8 mouse cellular contexts compared by ENCODE assay signal in genomic region chr11:116221931-116222739, GRCm38 (mm10). TPM values are rescaled to one million over a fixed set of nuclear protein-coding genes. Genes with fewer than 3 reads are reported as not detected.
DNase-seq lines count a peak whose midpoint lies in the region; ATAC-seq lines count a peak whose summit lies in the region.

No protein-coding gene starts in this region.

- H3K36me3 ChIP-seq in megakaryocyte, embryonic 14.5 days (replicated peaks; ENCODE audit: low read length), result no peaks in the 10 kb centered on the region
- H3K36me3 ChIP-seq in forebrain, embryonic 10.5 days (replicated peaks), result peaks cover 8% of the 10 kb centered on the region
- no peaks in the 10 kb centered on the region for H3K36me3 ChIP-seq in hindbrain, embryonic 15.5 days
- no peaks in the 10 kb centered on the region for H3K36me3 ChIP-seq in midbrain, embryonic 14.5 days (ENCODE audit: control insufficient read depth, insufficient read depth, low read length)

- H3K9me3 ChIP-seq in megakaryocyte, embryonic 14.5 days, result peaks cover 44% of the 10 kb centered on the region
- H3K9me3 ChIP-seq in forebrain, embryonic 10.5 days, result peaks cover 18% of the 10 kb centered on the region
- no peaks in the 10 kb centered on the region for H3K9me3 ChIP-seq in hindbrain, embryonic 15.5 days
- peaks cover 5% of the 10 kb centered on the region; the same call in 1 of the 2 replicates for H3K9me3 ChIP-seq in midbrain, embryonic 14.5 days (ENCODE audit: control insufficient read depth, low read length)

- WGBS in forebrain, embryonic 10.5 days, result 7% methylated on average over 53 of the region's 53 CpGs
- WGBS in hindbrain, embryonic 15.5 days, result 11% methylated on average over 53 of the region's 53 CpGs
- 11% methylated on average over 53 of the region's 53 CpGs for WGBS in midbrain, embryonic 14.5 days

- peak overlapping the region; percentile 54 for H3K4me2 ChIP-seq in hindbrain, embryonic 15.5 days
- peak overlapping the region; percentile 47 for H3K4me2 ChIP-seq in midbrain, embryonic 14.5 days (ENCODE audit: low read length)

- no peak for ATAC-seq in megakaryocyte, adult 5-6 weeks (ENCODE audit: poor library complexity, severe bottlenecking)
- no peak for ATAC-seq in hindbrain, embryonic 15.5 days (ENCODE audit: low FRiP score, low read depth)
- no peak for ATAC-seq in midbrain, embryonic 14.5 days (ENCODE audit: low FRiP score, low TSS enrichment)

- no peak overlapping the region for H3K9ac ChIP-seq in hindbrain, embryonic 15.5 days
- H3K9ac ChIP-seq in midbrain, embryonic 14.5 days (replicated peaks; ENCODE audit: low read length), result no peak overlapping the region

- peaks cover 56% of the 10 kb centered on the region for H3K27me3 ChIP-seq in megakaryocyte, embryonic 14.5 days (replicated peaks)
- peaks cover 62% of the 10 kb centered on the region for H3K27me3 ChIP-seq in forebrain, embryonic 10.5 days (ENCODE audit: poor library complexity, severe bottlenecking)
- peaks cover 41% of the 10 kb centered on the region for H3K27me3 ChIP-seq in hindbrain, embryonic 15.5 days
- peaks cover 33% of the 10 kb centered on the region for H3K27me3 ChIP-seq in midbrain, embryonic 14.5 days (ENCODE audit: control insufficient read depth, insufficient read depth, low read length)

- peak; percentile 49 for DNase-seq in forebrain, embryonic 10.5 days (ENCODE audit: extremely low spot score, low spot score)
- DNase-seq in midbrain, embryonic 14.5 days, result peak; percentile 35
- DNase-seq in thymus, postnatal 36 days, result no peak
- no peak for DNase-seq in cerebellum, adult 9-11 months
- DNase-seq in ovary, postnatal 10 days (ENCODE audit: low spot score), result no peak

- peak overlapping the region; percentile 59 for H3K27ac ChIP-seq in forebrain, embryonic 10.5 days
- H3K27ac ChIP-seq in hindbrain, embryonic 15.5 days (replicated peaks), result no peak overlapping the region
- no peak overlapping the region for H3K27ac ChIP-seq in midbrain, embryonic 14.5 days (replicated peaks; ENCODE audit: low read depth, low read length)

- H3K4me3 ChIP-seq in megakaryocyte, embryonic 14.5 days (replicated peaks), result peak overlapping the region; percentile 85
- peak overlapping the region; percentile 52 for H3K4me3 ChIP-seq in forebrain, embryonic 10.5 days
- H3K4me3 ChIP-seq in hindbrain, embryonic 15.5 days, result peak overlapping the region; percentile 24
- H3K4me3 ChIP-seq in midbrain, embryonic 14.5 days (replicated peaks; ENCODE audit: low read depth, low read length), result peak overlapping the region; percentile 22

- peaks cover 62% of the 10 kb centered on the region for H3K4me1 ChIP-seq in megakaryocyte, embryonic 14.5 days
- H3K4me1 ChIP-seq in forebrain, embryonic 10.5 days, result peaks cover 43% of the 10 kb centered on the region
- peaks cover 32% of the 10 kb centered on the region for H3K4me1 ChIP-seq in hindbrain, embryonic 15.5 days (replicated peaks)
- H3K4me1 ChIP-seq in midbrain, embryonic 14.5 days (ENCODE audit: control insufficient read depth, insufficient read depth, low read length), result 0 out of 2 replicates have a peak, but pooled peaks cover 2% of the 10 kb centered on the region

RNA-seq across cellular contexts. Expression of gene Evpl, which starts 15.7 kb away (rescaled TPM):
- polyA plus RNA-seq in megakaryocyte, embryonic 14.5 days (2012; ENCODE audit: insufficient read depth, low replicate concordance), result 0.34 TPM in 1 of 2 replicates, not detected in the other
- 0.11 TPM in 1 of 2 replicates, not detected in the other for total RNA-seq in megakaryocyte, adult 5-6 weeks (2015)
- 0.24 and 0.37 TPM in 2 replicates for total RNA-seq in megakaryocyte, adult 5-6 weeks (2017)
- polyA plus RNA-seq in forebrain, embryonic 10.5 days (2016; fragmentation: Nextera tagmentation; extraction: Ambion mirVana), result 0.47 and 0.48 TPM in 2 replicates
- polyA plus RNA-seq in hindbrain, embryonic 15.5 days (2015; fragmentation: Nextera tagmentation; extraction: Ambion mirVana), result 1.0 and 1.1 TPM in 2 replicates
- 0.36 and 0.43 TPM in 2 replicates for polyA plus RNA-seq in midbrain, embryonic 14.5 days (2014; fragmentation: Nextera tagmentation; extraction: Ambion mirVana)

RNA-seq across cellular contexts. Expression of gene Acox1, which starts 23.3 kb away (rescaled TPM):
- polyA plus RNA-seq in megakaryocyte, embryonic 14.5 days (2012; ENCODE audit: insufficient read depth, low replicate concordance), result 1.7 and 3.3 TPM in 2 replicates
- total RNA-seq in megakaryocyte, adult 5-6 weeks (2015), result 15.1 and 18.3 TPM in 2 replicates
- total RNA-seq in megakaryocyte, adult 5-6 weeks (2017), result 18.6 and 19.7 TPM in 2 replicates
- 19.8 and 19.9 TPM in 2 replicates for polyA plus RNA-seq in forebrain, embryonic 10.5 days (2016; fragmentation: Nextera tagmentation; extraction: Ambion mirVana)
- 60.6 and 61.4 TPM in 2 replicates for polyA plus RNA-seq in hindbrain, embryonic 15.5 days (2015; fragmentation: Nextera tagmentation; extraction: Ambion mirVana)
- polyA plus RNA-seq in midbrain, embryonic 14.5 days (2014; fragmentation: Nextera tagmentation; extraction: Ambion mirVana), result 50.5 and 68.3 TPM in 2 replicates

RNA-seq across cellular contexts. Expression of gene Ten1, which starts 23.5 kb away (rescaled TPM):
- polyA plus RNA-seq in megakaryocyte, embryonic 14.5 days (2012; ENCODE audit: insufficient read depth, low replicate concordance), result 181 and 219 TPM in 2 replicates
- total RNA-seq in megakaryocyte, adult 5-6 weeks (2015), result 58.5 and 63.9 TPM in 2 replicates
- total RNA-seq in megakaryocyte, adult 5-6 weeks (2017), result 21.4 and 27.2 TPM in 2 replicates
- 51.7 and 57.1 TPM in 2 replicates for polyA plus RNA-seq in forebrain, embryonic 10.5 days (2016; fragmentation: Nextera tagmentation; extraction: Ambion mirVana)
- 90.6 and 104 TPM in 2 replicates for polyA plus RNA-seq in hindbrain, embryonic 15.5 days (2015; fragmentation: Nextera tagmentation; extraction: Ambion mirVana)
- 77.0 and 97.9 TPM in 2 replicates for polyA plus RNA-seq in midbrain, embryonic 14.5 days (2014; fragmentation: Nextera tagmentation; extraction: Ambion mirVana)

RNA-seq across cellular contexts. Expression of gene Srp68, which starts 51.9 kb away (rescaled TPM):
- polyA plus RNA-seq in megakaryocyte, embryonic 14.5 days (2012; ENCODE audit: insufficient read depth, low replicate concordance), result 4.7 and 34.1 TPM in 2 replicates
- 17.4 and 21.0 TPM in 2 replicates for total RNA-seq in megakaryocyte, adult 5-6 weeks (2015)
- 17.8 and 19.3 TPM in 2 replicates for total RNA-seq in megakaryocyte, adult 5-6 weeks (2017)
- 99.3 and 105 TPM in 2 replicates for polyA plus RNA-seq in forebrain, embryonic 10.5 days (2016; fragmentation: Nextera tagmentation; extraction: Ambion mirVana)
- 63.9 and 66.1 TPM in 2 replicates for polyA plus RNA-seq in hindbrain, embryonic 15.5 days (2015; fragmentation: Nextera tagmentation; extraction: Ambion mirVana)
- polyA plus RNA-seq in midbrain, embryonic 14.5 days (2014; fragmentation: Nextera tagmentation; extraction: Ambion mirVana), result 49.5 and 57.1 TPM in 2 replicates

RNA-seq across cellular contexts. Expression of gene Fbf1, which starts 54.2 kb away (rescaled TPM):
- 33.9 and 37.8 TPM in 2 replicates for polyA plus RNA-seq in megakaryocyte, embryonic 14.5 days (2012; ENCODE audit: insufficient read depth, low replicate concordance)
- total RNA-seq in megakaryocyte, adult 5-6 weeks (2015), result 2.9 and 5.9 TPM in 2 replicates
- total RNA-seq in megakaryocyte, adult 5-6 weeks (2017), result 5.7 and 6.3 TPM in 2 replicates
- polyA plus RNA-seq in forebrain, embryonic 10.5 days (2016; fragmentation: Nextera tagmentation; extraction: Ambion mirVana), result 63.5 and 67.7 TPM in 2 replicates
- polyA plus RNA-seq in hindbrain, embryonic 15.5 days (2015; fragmentation: Nextera tagmentation; extraction: Ambion mirVana), result 55.7 and 59.0 TPM in 2 replicates
- polyA plus RNA-seq in midbrain, embryonic 14.5 days (2014; fragmentation: Nextera tagmentation; extraction: Ambion mirVana), result 44.2 and 58.9 TPM in 2 replicates

Comparison
In these comparisons a context has a peak if more than half of its experiments do, and no peak if none do; other contexts are left out.
1. H3K4me3 ChIP-seq: peak in every context shown above with its lines; median percentile 85 in megakaryocyte, embryonic 14.5 days; 52 in forebrain, embryonic 10.5 days; 24 in hindbrain, embryonic 15.5 days; 22 in midbrain, embryonic 14.5 days.
2. DNase-seq: peak in forebrain, embryonic 10.5 days (single experiment) and midbrain, embryonic 14.5 days (single experiment); none in thymus, postnatal 36 days (0 of 2), cerebellum, adult 9-11 months (single experiment) and ovary, postnatal 10 days (single experiment).